Mouse (Mus musculus) lung, postnatal 25 days (tissue): Measurements from ENCODE around the gene Zfp382.
A peak's percentile ranks its signal among the peaks of the same experiment; 100 is the strongest.
"Not testable (repeated sequence)": the region's sequence is repeated elsewhere in the genome, so short reads cannot be mapped to it uniquely, and the experiment has no call there.

Source experiments
- DNase-seq: peaks from one replicate; pipeline ENCODE4 v3.0.0; 2022; ENCODE audit warnings: low spot score

Gene Zfp382

GRCm38 (mm10) chr7:30147011-30147410, 25.3 kb downstream of the Zfp382 start:
- no peak for DNase-seq

GRCm38 (mm10) chr7:30154040-30154439, 32.3 kb downstream of the Zfp382 start:
- DNase-seq, result no peak

GRCm38 (mm10) chr7:30155507-30155906, 33.8 kb downstream of the Zfp382 start:
- no peak for DNase-seq

- no peak for DNase-seq
These were observed 41.4 kb downstream of the Zfp382 start for GRCm38 (mm10) chr7:30163113-30163512.

GRCm38 (mm10) chr7:30164745-30165144, 43.0 kb downstream of the Zfp382 start:
- DNase-seq, result no peak

- DNase-seq, result peak; percentile 10
These were observed 47.3 kb downstream of the Zfp382 start for GRCm38 (mm10) chr7:30168914-30169582.

GRCm38 (mm10) chr7:30169583-30170282, 48.0 kb downstream of the Zfp382 start, which contains the start of gene Zfp146:
Gene Zfp146 (minus strand): TSS chr7:30169750.
- peak; percentile 96 for DNase-seq

GRCm38 (mm10) chr7:30170283-30170951, 48.7 kb downstream of the Zfp382 start:
- no peak for DNase-seq

- DNase-seq, result no peak
These were observed 54.7 kb downstream of the Zfp382 start for GRCm38 (mm10) chr7:30176474-30176873.

GRCm38 (mm10) chr7:30178256-30178655, 56.5 kb downstream of the Zfp382 start:
- DNase-seq, result no peak

GRCm38 (mm10) chr7:30181308-30181707, 59.6 kb downstream of the Zfp382 start:
- DNase-seq, result peak; percentile 79

GRCm38 (mm10) chr7:30181929-30182328, 60.2 kb downstream of the Zfp382 start:
- not testable (repeated sequence) for DNase-seq

- not testable (repeated sequence) for DNase-seq
These were observed 61.4 kb downstream of the Zfp382 start for GRCm38 (mm10) chr7:30183189-30183588.

GRCm38 (mm10) chr7:30183879-30184289, 62.1 kb downstream of the Zfp382 start, which contains the start of gene Cox7a1:
Gene Cox7a1 (plus strand): TSS chr7:30184144.
- DNase-seq, result peak; percentile 96
